Mouse (Mus musculus) stomach, embryonic 15.5 days (tissue): Measurements from ENCODE around the gene Dach1. TPM values are rescaled to one million over a fixed set of nuclear protein-coding genes. Genes with fewer than 3 reads are reported as not detected.

Experiments used
- ATAC-seq: fragments of 200-750 bp; cut with Nextera tagmentation; 2 replicates; pipeline ENCODE4 v1.8.0; 2017; ENCODE audit warnings: low read depth, moderate number of reproducible peaks, moderate TSS enrichment; ENCODE audit not compliant: insufficient read depth, low FRiP score
- H3K27ac ChIP-seq: fragments of 300-500 bp; sonication (generic); 2 replicates; pipeline ENCODE4 v1.5.1; 2015; ENCODE audit warnings: mild to moderate bottlenecking, inconsistent platforms
- H3K27me3 ChIP-seq: fragments of 300-500 bp; sonication (generic); replicated peaks from 2 replicates; pipeline ENCODE4 v1.6.1; 2015; ENCODE audit warnings: inconsistent platforms
- H3K36me3 ChIP-seq: fragments of 300-500 bp; sonication (generic); 2 replicates; pipeline ENCODE4 v1.6.1; 2015; ENCODE audit warnings: inconsistent platforms
- H3K4me1 ChIP-seq: fragments of 300-500 bp; sonication (generic); 2 replicates; pipeline ENCODE4 v1.6.1; 2015; ENCODE audit warnings: inconsistent platforms
- H3K4me2 ChIP-seq: fragments of 300-500 bp; sonication (generic); 2 replicates; pipeline ENCODE4 v1.6.1; 2015; ENCODE audit warnings: mild to moderate bottlenecking, inconsistent platforms
- H3K4me3 ChIP-seq: fragments of 300-500 bp; sonication (generic); replicated peaks from 2 replicates; pipeline ENCODE4 v1.5.1; 2015; ENCODE audit warnings: inconsistent platforms
- H3K9ac ChIP-seq: fragments of 300-500 bp; sonication (generic); 2 replicates; pipeline ENCODE4 v1.6.1; 2015; ENCODE audit warnings: inconsistent platforms
- H3K9me3 ChIP-seq: fragments of 300-500 bp; sonication (generic); 2 replicates; pipeline ENCODE4 v1.6.1; 2016; ENCODE audit warnings: inconsistent platforms
- WGBS: fragments of 180-500 bp; shearing (Covaris S2); methylation state at CpG from one replicate; pipeline ENCODE4 v1.1.7; 2015; 5-methylcytosine and 5-hydroxymethylcytosine counted together
- polyA plus RNA-seq: library from polyadenylated mRNA; unstranded; fragments of >200 nt; fragmentation: Nextera tagmentation; extraction: Ambion mirVana; gene quantifications from 2 replicates; pipeline ENCODE4 v1.2.1, GENCODE M21; 2015

The Dach1 gene
- polyA plus RNA-seq, 1 experiment from 2014 or later: 3.6 TPM

DNA sequence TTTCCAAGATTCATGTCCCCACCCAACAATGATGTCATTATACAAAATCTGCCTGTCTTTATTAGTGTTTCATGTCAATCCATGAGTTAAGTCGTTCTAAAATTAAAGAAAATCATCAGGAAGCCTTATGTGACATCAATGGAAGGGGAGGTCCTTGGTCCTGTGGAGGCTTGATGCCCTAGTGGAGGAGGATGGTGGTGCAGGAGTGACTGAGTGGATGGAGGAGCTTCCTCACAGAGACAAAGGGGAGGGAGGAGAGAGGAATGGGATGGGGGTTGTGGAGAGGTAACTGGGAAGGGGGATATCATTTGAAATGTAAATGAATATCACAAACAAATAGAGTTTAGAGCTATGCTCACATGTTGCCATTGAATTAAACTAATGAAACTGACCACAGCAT lies 287.6 kb downstream of the Dach1 start:
- H3K27me3 ChIP-seq: no peaks in the 10 kb centered on the region
- no peak overlapping the region for H3K27ac ChIP-seq
- 40% methylated on average over 1 of the region's 1 CpGs for WGBS
- H3K4me3 ChIP-seq: no peak overlapping the region
- H3K4me1 ChIP-seq: no peaks in the 10 kb centered on the region
- ATAC-seq: no peak
- no peak overlapping the region for H3K4me2 ChIP-seq
- H3K9me3 ChIP-seq: no peaks in the 10 kb centered on the region
- H3K36me3 ChIP-seq: no peaks in the 10 kb centered on the region
- H3K9ac ChIP-seq: no peak overlapping the region

GRCm38 (mm10) chr14:97871001-97871400 lies 298.6 kb downstream of the Dach1 start:
- H3K27ac ChIP-seq: no peak overlapping the region
- WGBS: 58% methylated on average over 2 of the region's 2 CpGs
- H3K4me1 ChIP-seq: no peaks in the 10 kb centered on the region
- H3K9ac ChIP-seq: no peak overlapping the region
- H3K4me2 ChIP-seq: no peak overlapping the region
- H3K36me3 ChIP-seq: no peaks in the 10 kb centered on the region
- no peaks in the 10 kb centered on the region for H3K9me3 ChIP-seq
- H3K4me3 ChIP-seq: no peak overlapping the region
- H3K27me3 ChIP-seq: no peaks in the 10 kb centered on the region
- no peak for ATAC-seq

DNA sequence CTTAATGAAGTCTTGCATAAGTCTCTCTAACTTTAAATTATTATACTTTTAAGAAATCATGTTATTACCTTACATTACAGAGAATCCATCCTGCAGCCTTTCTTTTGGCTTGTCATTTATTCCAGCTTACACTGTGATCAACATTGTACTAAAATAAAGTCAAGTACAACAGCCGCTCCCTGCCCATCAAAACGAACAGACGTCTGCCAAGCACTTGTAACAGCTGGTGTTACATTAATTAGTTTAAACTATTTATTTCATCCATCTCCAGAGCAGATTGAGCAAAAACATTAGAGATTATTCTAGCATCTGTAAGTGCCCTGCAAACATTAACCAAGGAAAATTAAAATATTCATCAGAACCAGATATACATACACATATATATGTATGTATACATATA lies 311.2 kb downstream of the Dach1 start:
- Histone ChIP-seq H3K9ac (no peak overlapping the region), H3K4me3 (no peak overlapping the region), H3K27me3 (no peaks in the 10 kb centered on the region), H3K27ac (no peak overlapping the region), H3K9me3 (no peaks in the 10 kb centered on the region), H3K4me1 (no peaks in the 10 kb centered on the region), H3K4me2 (no peak overlapping the region), H3K36me3 (no peaks in the 10 kb centered on the region)
- WGBS: 76% methylated on average over 3 of the region's 3 CpGs
- no peak for ATAC-seq

DNA sequence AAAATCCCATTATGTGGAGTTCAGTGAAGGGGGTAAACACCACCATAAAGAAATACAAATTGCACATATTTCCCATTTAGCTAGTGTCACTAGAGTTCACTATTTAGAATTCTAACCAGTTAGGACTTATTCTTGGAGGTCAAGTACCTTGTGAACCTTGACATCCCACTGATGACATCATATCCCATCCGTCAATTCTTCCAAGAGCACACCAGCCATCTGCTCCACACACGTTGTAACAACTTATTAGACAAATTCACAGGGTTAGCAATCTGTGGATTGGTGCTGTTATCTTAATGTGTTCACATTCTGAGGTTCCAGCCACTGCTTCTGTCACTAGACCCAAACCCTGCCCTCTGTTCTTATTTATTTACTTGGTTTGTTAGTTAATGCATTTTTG lies 312.3 kb downstream of the Dach1 start:
- H3K9me3 ChIP-seq: no peaks in the 10 kb centered on the region
- ATAC-seq: no peak
- no peak overlapping the region for H3K4me2 ChIP-seq
- no peak overlapping the region for H3K27ac ChIP-seq
- H3K9ac ChIP-seq: no peak overlapping the region
- no peak overlapping the region for H3K4me3 ChIP-seq
- 58% methylated on average over 2 of the region's 2 CpGs for WGBS
- no peaks in the 10 kb centered on the region for H3K27me3 ChIP-seq
- H3K36me3 ChIP-seq: no peaks in the 10 kb centered on the region
- H3K4me1 ChIP-seq: no peaks in the 10 kb centered on the region

DNA sequence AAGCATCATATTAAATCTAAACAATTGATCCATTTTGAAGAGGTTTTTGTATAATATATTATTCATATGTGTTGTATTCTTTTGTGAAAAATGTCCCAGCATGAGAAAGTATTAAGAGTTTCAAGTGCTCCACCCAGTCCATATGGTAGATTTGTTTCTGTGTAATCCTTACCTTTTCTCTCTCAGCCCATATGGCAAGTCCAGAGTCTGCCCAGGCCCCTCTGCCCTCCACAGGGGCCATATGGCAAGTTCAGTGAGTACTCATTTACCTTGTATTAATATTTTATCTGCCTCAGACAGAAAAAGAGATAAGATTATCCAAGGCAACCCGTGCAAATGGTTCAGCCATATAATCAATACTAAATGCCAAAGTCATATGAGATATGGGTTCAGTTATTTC lies 314.2 kb downstream of the Dach1 start:
- H3K4me2 ChIP-seq: no peak overlapping the region
- no peaks in the 10 kb centered on the region for H3K4me1 ChIP-seq
- ATAC-seq: no peak
- WGBS: 41% methylated on average over 1 of the region's 1 CpGs
- no peaks in the 10 kb centered on the region for H3K9me3 ChIP-seq
- no peak overlapping the region for H3K27ac ChIP-seq
- H3K9ac ChIP-seq: no peak overlapping the region
- no peaks in the 10 kb centered on the region for H3K36me3 ChIP-seq
- H3K27me3 ChIP-seq: no peaks in the 10 kb centered on the region
- H3K4me3 ChIP-seq: no peak overlapping the region

GRCm38 (mm10) chr14:97850486-97850885 lies 319.1 kb downstream of the Dach1 start:
- Histone ChIP-seq H3K4me2 (no peak overlapping the region), H3K27me3 (no peaks in the 10 kb centered on the region)
- 83% methylated on average over 4 of the region's 4 CpGs for WGBS

GRCm38 (mm10) chr14:97847641-97848040 lies 321.9 kb downstream of the Dach1 start:
- Histone ChIP-seq H3K4me3 (no peak overlapping the region), H3K9me3 (no peaks in the 10 kb centered on the region), H3K4me2 (no peak overlapping the region), H3K36me3 (no peaks in the 10 kb centered on the region), H3K9ac (no peak overlapping the region), H3K27me3 (no peaks in the 10 kb centered on the region), H3K4me1 (no peaks in the 10 kb centered on the region), H3K27ac (no peak overlapping the region)
- no peak for ATAC-seq
- 61% methylated on average over 1 of the region's 1 CpGs for WGBS

More at GRCm38 (mm10) chr14:97850486-97850885, 319.1 kb downstream of the Dach1 start:
- Histone ChIP-seq H3K4me3 (no peak overlapping the region), H3K36me3 (no peaks in the 10 kb centered on the region), H3K9ac (no peak overlapping the region), H3K27ac (no peak overlapping the region), H3K9me3 (no peaks in the 10 kb centered on the region), H3K4me1 (no peaks in the 10 kb centered on the region)
- no peak for ATAC-seq

DNA sequence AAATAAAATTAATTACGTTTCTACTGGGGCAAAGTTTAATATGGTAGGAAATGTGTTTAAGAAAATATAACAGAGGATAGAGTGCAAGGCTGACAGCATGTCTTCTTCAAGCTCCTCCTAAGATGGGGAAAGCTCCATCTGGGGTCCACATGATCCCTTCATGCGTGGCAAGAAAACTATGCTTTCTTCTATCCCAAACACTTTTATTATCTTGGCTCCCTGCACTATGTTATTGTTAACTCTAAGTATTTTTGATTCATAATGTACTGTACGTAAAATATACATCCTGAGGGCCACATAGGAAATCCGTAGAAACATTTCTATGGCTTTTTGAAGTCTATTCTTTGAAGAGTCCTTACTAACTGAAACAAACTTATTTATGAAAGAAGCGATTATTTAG lies 330.3 kb downstream of the Dach1 start:
- Histone ChIP-seq H3K9ac (no peak overlapping the region), H3K27me3 (no peaks in the 10 kb centered on the region), H3K9me3 (no peaks in the 10 kb centered on the region), H3K36me3 (no peaks in the 10 kb centered on the region), H3K4me1 (no peaks in the 10 kb centered on the region), H3K4me2 (no peak overlapping the region), H3K4me3 (no peak overlapping the region), H3K27ac (no peak overlapping the region)
- no peak for ATAC-seq
- WGBS: 59% methylated on average over 5 of the region's 5 CpGs

GRCm38 (mm10) chr14:97829865-97830264 lies 339.7 kb downstream of the Dach1 start:
- Histone ChIP-seq H3K4me1 (no peaks in the 10 kb centered on the region), H3K4me3 (no peak overlapping the region), H3K27me3 (no peaks in the 10 kb centered on the region), H3K9ac (no peak overlapping the region), H3K9me3 (no peaks in the 10 kb centered on the region), H3K36me3 (no peaks in the 10 kb centered on the region), H3K27ac (no peak overlapping the region), H3K4me2 (no peak overlapping the region)
- 78% methylated on average over 3 of the region's 3 CpGs for WGBS
- no peak for ATAC-seq

GRCm38 (mm10) chr14:97814555-97815175 lies 354.9 kb downstream of the Dach1 start:
- no peak for ATAC-seq
- H3K9me3 ChIP-seq: no peaks in the 10 kb centered on the region
- 55% methylated on average over 7 of the region's 7 CpGs for WGBS
- H3K27me3 ChIP-seq: no peaks in the 10 kb centered on the region
- H3K4me3 ChIP-seq: no peak overlapping the region
- no peak overlapping the region for H3K27ac ChIP-seq
- no peak overlapping the region for H3K4me2 ChIP-seq
- H3K9ac ChIP-seq: no peak overlapping the region
- H3K4me1 ChIP-seq: no peaks in the 10 kb centered on the region
- H3K36me3 ChIP-seq: no peaks in the 10 kb centered on the region

- Histone ChIP-seq H3K9ac (no peak overlapping the region), H3K4me3 (no peak overlapping the region), H3K27ac (no peak overlapping the region), H3K9me3 (no peaks in the 10 kb centered on the region), H3K4me2 (no peak overlapping the region), H3K4me1 (no peaks in the 10 kb centered on the region), H3K36me3 (no peaks in the 10 kb centered on the region), H3K27me3 (no peaks in the 10 kb centered on the region)
- ATAC-seq: no peak
- WGBS: 68% methylated on average over 11 of the region's 11 CpGs
Measured at GRCm38 (mm10) chr14:97813557-97813956, 356.0 kb downstream of the Dach1 start.

GRCm38 (mm10) chr14:97795385-97795952 lies 374.1 kb downstream of the Dach1 start:
- 75% methylated on average over 5 of the region's 5 CpGs for WGBS
- H3K9me3 ChIP-seq: no peaks in the 10 kb centered on the region
- H3K4me1 ChIP-seq: no peaks in the 10 kb centered on the region
- H3K4me2 ChIP-seq: no peak overlapping the region
- no peak overlapping the region for H3K9ac ChIP-seq
- H3K27ac ChIP-seq: no peak overlapping the region
- no peak for ATAC-seq
- H3K4me3 ChIP-seq: no peak overlapping the region
- H3K36me3 ChIP-seq: no peaks in the 10 kb centered on the region
- H3K27me3 ChIP-seq: no peaks in the 10 kb centered on the region
